Mouse (Mus musculus) right cerebral cortex, postnatal 25 days (tissue): Measurements from ENCODE around the gene Xirp2.
"Not testable (repeated sequence)": the region's sequence is repeated elsewhere in the genome, so short reads cannot be mapped to it uniquely, and the experiment has no call there.

Experiments
- DNase-seq: peaks from one replicate; pipeline ENCODE4 v3.0.0; 2022

Gene Xirp2

DNA sequence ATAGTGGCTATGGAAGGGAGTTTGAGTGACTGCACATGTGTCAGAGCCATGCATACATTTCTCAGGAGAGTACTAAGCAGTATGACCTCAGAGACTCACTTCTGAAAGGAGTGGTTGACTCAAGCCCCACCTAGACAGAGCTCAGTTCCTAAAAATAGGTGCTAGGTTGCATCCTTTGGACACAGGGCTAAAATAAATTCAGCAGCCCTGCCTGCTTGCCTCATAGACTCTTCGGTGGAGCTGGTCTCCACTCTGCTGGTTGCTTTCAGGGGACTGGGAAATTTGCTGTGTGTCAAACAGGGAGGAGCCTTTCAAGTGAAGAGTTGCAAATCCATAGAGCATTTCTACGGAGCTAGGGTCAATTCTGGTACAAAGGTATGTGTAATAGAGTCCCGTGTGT, at the start of gene Xirp2:
Gene Xirp2 (plus strand): TSS at position 223 of the 400 bp plus-strand sequence.
- no peak for DNase-seq

DNA sequence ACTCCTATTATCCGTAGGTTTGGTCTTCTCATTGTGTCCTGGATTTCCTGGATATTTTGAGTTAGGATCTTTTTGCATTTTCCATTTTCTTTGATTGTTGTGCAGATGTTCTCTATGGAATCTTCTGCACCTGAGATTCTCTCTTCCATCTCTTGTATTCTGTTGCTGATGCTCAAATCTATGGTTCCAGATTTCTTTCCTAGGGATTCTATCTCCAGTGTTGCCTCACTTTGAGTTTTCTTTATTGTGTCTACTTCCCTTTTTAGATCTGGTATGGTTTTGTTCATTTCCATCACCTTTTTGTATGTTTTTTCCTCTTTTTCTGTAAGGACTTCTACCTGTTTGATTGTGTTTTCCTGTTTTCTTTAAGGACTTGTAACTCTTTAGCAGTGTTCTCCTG, 32.4 kb upstream of the Xirp2 start, which contains the start of gene Gm21830:
Gene Gm21830 (plus strand): TSS at position 301 of the 400 bp plus-strand sequence.
- DNase-seq: not testable (repeated sequence)

DNA sequence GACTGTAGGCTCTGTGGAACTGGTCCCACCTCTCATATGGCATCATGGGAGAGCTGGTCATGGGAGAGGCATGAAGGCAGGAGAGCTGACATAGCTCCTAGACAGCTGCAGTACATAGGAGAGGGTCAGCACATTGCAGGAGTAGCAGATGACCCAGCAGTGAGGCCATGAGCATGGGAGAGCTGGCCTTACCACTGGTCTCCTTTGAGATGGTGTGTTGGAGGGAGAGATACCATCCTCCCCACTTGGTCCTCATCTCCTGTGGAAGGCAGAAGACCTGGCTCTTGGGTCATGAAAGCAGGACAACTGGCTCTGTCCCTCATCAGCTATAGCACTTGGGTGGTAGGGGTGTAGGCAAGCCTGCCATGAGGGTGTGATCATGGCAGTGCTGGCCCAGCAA, 24.9 kb upstream of the Xirp2 start:
- no peak for DNase-seq

DNA sequence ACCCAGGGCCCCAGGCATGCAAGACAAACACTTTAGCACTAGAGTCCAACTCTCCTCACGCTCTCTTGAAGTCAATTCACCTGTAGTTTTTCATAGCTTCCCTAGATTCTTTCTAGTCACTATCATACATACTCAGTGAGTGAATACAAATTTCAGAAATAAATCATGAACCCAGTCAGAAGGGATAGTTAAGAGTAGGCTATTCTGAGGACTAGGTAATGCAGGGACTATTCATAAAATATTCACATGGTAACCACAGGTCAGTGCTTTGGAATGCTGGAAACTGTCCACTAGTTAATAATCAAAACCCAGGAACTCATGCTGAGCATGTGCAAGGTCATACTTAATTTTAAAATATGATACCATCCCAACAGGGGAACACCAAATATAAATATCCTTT, 23.0 kb upstream of the Xirp2 start:
- DNase-seq: no peak

DNA sequence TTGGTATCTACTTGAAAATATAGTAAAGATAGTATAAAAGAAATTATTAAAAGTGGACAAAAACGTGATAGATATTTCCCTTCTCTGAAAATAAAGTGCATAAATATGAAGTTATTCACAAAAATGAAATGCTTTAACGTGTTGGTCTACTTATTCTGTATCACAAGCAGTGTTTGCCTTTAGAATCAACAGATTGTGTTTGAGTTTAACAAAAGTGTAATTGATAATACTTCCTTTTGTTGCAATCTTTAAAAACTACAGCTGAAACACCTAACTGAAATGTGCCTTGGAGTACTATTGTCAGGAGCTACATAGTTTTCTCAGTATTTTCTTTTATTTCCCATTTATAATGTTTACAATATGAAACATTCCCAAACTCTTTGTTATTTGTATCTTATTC, 12.7 kb upstream of the Xirp2 start, which contains the start of gene Gm26727:
Gene Gm26727 (minus strand): TSS at position 101 of the 400 bp plus-strand sequence.
- no peak for DNase-seq

DNA sequence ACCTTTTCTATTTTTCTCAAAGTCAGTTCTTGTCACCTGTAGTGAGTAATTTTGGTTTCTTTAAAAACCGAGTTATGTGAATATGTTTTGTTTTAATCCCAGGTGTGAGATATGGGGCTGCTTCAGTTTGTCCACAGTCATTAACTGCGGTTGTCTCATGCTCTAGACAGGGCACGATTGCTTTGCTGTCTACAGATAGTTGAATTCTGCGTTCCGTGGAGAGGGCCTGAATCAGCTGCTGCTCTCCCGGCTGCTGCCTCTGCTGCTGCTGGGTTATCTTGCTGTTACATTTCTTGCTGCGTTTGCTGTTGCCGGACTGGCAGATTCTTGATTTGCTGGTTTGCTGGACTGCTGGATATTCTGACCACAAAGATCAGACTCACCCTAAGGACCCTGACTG, 7.5 kb upstream of the Xirp2 start:
- DNase-seq: no peak

DNA sequence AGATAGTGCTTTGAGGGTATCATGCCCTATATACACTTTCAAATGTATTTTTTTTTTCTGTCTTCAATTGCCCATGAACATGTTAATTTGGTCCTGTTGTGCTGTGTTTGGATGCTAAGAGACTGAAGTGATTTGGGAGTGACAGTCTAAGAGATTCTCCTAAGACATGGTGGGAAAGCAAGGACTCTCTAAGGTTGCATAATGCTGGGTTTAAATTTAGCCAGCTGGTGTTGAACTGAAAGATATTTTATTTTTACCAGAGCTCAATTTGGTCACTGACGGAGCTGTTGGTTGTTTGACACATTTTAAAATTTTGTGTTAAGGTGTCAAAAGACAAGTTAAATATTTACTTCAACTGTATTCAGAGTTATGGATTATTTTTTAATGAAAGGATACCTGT, 970 bp downstream of the Xirp2 start:
- no peak for DNase-seq

DNA sequence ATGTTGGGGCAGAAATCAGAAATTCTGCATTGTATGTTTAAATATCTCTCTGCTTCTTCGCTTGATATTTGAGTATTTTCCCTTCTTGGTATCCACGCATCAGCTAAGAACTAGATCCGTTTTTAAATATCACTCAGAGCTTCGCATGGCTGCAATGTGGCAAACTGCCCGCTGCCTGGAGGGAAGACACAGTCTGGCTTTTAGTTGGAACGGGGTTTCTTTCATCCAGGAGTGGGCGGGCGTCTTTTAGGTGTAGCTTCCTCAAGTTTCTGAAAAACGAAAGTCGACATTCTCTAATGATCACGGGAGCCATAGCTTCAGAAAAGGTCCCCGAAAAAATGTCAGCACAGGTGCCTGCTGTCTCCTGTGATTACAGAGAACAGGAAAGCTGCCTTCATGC, 1.4 kb downstream of the Xirp2 start:
- DNase-seq: peak; percentile 37

DNA sequence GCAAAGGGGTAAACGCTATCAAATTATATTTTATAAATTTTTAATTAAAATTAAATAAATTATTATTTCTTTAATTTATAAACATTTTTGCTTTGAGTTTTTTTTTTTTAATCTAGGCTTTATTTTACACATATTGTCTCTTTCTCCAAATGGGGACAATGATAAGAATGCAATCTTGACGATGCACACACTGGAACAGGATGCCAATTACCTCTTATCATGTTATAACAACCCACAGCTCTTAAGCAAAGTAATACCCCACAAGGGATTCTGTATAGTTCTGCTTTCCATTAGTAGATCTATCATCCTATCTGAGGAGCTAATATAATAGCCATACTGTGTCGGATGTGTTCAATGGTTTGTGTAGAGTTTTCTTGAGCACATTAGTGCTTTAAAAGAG, 15.1 kb downstream of the Xirp2 start:
- DNase-seq: no peak

DNA sequence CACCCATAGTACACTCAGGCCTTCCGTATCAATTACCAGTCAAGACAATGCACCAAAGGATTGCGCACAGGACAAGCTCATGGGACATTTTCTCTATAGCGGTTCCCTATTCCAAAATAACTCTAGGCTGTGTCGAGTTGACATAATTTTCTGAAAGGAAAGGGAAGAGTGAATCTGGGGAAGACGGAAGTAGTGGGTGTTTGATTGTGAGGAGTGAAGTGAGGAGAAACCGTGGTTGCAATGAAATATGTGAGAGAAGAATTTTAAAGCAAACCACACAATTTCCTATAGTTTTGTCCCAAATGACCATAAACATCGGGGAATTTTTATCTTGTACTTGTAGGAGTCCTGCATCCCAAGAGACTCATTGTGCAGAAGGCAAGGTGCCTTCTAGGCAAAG, 21.2 kb downstream of the Xirp2 start:
- DNase-seq: no peak

DNA sequence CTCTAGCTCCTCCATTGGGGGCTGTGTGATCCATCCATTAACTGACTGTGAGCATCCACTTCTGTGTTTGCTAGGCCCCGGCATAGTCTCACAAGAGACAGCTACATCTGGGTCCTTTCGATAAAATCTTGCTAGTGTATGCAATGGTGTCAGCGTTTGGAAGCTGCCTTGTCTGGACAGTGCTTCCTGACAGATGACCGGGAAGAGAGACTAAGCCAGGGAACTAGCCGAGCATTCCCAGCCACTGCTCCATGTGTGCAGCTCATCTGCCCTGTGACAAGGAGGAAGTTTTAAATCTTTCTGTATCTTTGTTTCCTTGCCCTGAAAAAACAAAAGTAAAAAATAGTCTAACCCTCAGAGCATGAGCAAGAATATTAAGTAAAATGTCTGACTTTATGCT, 24.2 kb downstream of the Xirp2 start:
- DNase-seq: not testable (repeated sequence)

DNA sequence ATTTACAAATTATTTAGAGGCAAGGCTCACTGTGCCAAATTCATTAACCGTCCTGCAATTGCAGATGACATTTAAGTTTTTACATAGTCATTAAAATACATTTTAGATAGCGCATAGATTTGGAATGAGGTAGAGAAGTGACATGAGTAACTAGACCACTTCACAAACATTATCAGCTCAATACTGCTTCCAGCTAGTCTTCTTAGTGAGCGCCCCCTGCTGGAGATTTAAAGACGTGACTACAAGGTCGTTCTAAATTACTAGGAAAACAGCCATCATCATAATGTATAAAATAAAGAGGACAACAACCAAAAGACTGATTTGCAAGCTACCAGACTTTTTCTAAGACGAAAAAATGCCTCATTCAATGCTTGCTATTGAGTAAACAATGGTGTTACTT, 32.0 kb downstream of the Xirp2 start:
- DNase-seq: no peak

DNA sequence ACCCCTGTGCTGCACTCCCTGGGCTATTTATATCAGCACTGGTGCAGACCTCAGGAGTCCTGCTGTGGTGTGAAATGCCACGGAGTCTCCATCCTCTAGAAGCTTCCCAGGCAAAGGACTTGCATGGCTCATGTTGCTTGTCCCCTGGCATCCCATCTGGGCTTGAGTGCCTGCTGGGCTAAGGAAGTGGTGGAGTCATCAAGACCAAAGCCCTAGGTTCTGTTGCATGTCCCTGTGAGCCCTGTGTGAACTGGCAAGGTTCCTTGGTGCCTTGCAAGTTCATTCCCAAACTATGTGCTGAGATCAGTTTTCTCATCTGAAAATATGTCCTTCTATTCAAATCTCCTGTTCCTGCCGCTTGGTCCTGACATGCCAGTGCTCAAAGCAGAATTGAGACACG, 35.2 kb downstream of the Xirp2 start:
- DNase-seq: no peak

DNA sequence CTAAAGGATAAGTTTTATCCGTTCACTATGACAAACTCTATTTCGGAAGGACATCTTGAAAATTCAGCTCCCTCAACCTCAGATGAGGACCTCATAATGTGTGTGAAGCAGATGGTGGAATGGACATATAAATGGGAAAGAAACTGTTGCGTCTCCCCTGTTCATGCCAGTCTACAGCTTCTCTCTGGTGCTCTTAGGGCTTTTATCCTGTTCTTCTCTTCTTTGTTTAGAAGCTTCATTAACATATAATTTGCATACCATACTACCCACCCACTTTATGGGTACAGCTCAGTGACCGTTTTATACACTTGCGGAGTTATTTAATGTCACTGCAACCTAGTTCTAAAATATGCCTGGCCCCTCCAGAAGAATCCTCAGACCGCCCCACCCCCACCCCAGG, 40.9 kb downstream of the Xirp2 start:
- no peak for DNase-seq

DNA sequence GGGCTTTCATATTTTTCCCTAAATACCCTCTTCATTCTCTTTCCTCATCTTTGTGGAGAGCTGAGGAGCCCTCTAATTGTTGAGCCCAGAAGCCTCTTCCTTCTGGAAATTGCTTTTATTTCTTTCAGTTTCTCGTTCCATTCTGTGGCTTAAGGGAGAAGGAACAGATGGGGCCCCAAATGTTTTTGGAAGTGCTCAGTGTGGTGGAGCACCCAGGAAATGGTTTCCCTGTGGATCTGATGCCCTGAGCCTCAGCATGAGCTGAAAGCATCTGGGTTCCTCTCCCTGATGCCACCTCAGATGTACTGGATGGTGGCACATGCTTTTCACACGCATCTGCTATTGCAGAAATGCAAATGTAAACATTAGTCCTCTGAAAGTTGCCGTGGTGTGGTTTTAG, 41.4 kb downstream of the Xirp2 start:
- DNase-seq: peak; percentile 38

DNA sequence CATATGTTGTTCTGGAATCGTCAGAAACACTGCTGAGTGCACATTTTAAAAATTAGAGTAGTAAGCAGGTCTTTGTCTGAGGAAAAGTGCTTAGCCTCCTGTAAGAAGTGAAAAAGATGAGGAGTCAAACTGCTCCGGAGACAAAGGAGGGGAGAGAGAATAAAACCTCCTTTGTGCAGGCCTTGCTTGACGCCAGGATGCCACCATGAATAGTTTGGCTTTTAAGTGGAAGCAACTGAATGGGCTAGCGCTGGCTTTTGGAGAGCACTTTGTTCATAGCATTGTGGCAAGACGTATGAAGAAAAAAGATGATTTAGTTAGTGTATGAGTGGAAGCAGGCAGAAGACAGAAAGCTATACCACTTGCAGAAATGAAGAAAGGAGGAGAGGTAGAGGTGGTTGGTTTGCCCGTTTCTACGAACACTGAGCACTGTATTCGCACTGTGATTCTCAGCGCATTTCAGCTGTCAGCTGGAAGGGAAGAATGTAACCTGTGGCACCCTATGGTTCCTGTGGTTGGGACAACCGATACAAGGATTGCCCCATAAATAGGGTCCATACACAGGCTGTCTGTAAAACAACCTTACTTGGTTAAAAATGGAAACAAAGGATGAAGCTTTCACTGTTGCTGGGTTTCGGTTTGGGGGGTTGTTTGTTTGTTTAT, 42.8 kb downstream of the Xirp2 start:
- DNase-seq: no peak

DNA sequence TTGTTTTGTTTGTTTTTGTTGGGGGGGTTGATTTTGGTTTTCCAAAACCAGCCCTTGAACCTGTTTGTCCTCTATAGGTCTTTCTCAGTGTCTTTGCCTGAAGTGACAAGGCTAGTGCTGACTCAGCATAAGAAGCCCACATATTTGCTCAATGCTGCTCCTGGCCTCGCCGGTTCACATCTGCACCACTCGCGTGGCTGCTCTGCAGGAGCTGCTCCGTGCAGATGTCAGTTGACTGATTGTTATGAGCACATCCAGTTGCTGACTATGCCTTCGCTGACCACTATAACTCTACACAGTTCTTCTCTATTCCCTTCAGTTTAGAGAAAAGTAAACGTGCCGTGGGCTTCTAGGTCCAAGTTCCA, 43.3 kb downstream of the Xirp2 start:
- DNase-seq: no peak

DNA sequence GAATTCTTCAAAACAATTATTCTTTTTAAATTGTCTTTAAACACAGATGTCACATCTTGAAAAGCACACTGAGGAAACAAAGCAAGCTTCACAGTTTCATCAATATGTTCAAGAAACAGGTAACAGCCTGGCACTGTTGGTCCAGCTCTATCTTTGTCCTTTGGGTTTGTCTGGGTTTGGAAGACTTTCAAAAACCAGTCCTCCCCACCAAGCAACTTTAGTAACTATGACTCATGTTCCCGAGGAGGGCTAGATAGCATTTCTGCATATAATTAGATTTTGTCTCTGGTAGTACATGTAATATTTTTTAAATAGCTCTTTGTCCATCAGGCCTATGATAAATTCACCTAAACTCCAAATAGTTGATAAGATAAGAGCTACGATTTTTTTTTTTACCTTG, 59.7 kb downstream of the Xirp2 start:
- no peak for DNase-seq

DNA sequence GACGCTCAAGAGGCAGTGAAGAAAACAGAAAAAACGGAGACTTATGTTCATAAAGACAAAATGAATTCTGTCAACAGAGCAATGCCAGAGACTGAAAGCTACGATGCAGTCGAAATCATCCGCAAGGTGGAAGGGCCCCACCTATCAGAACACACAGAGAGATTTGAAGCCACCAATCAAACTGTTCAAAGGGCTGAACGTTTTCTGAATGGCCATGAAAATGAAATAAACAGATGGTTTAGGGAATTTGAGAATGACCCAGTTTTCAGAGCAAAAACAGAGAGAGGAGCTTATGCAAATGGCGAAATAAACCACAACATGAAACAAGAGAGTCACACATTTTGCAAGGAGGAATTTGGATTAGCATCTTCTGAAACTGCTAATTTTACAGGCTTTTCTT, 70.6 kb downstream of the Xirp2 start:
- peak; percentile 8 for DNase-seq

DNA sequence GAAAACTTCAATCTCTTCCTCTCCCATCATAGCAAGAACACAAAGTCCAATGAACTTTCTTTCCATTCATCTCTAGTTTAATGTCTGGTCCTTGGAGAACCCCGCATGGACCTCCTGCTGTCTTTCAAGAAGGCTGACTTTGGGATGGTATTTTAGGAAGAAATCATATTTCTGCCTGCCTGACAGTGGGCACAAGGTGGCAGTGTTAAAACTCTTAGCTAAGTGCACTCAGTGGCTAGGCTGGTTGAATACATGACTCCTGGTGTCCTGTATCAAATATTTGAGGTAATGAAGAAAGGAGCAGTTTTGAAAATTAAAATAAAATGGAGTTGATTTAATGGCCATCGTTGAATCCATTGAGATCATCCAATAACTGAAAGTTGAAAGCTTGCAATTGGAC, 89.5 kb downstream of the Xirp2 start:
- no peak for DNase-seq

DNA sequence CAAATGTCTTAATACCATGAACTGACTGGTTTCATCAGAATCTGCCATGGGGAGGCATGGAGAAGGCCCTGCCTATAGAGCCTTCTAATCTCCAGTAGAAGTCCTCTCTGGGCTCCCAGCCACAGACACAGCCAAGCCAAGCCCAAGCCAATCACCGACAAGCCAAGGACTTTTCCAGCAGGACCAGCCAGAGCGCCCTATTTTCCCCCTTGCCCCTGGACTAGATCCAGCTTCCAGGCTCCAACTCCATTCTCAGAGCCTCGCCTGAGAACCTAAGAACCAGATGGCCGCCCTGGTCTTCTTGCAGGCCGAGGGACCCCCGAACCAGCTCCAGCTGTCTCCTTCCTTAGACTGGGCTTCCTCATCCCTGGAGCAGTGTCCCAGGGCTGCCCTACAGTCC, 93.6 kb downstream of the Xirp2 start:
- no peak for DNase-seq

DNA sequence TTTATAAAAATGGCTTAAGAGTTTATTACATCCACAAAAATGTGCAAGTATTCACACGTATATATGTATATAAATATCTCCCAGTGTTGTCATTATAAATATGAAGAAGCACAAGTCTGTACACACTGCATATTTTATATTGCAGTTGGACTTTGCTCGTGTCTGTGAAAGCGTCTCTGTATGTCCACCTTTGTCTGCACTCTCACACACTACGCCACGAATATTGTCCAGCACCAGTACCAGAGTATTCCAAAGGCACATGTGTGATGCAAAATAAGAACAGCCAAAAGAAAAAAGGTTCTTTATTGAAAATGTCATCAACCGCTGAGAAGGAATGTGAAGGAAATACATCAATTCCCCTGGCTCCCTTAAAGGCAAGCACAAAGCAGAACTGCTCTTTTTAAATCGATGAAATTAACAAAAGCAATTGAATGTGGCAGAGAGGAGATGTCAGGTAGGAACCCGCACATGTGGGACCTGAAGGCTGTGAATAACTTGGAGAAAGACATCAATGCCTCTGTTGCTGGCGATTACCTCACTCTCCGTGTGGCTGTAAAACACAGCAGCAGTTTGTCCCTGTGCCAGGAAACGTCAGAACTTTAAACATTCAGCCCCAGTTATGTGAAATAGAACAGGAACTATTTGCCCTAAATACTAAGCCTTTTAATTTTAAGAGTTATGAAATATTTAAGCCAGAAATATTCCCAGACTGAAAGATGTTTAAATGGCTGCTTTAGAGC, 96.3 kb downstream of the Xirp2 start:
- no peak for DNase-seq

DNA sequence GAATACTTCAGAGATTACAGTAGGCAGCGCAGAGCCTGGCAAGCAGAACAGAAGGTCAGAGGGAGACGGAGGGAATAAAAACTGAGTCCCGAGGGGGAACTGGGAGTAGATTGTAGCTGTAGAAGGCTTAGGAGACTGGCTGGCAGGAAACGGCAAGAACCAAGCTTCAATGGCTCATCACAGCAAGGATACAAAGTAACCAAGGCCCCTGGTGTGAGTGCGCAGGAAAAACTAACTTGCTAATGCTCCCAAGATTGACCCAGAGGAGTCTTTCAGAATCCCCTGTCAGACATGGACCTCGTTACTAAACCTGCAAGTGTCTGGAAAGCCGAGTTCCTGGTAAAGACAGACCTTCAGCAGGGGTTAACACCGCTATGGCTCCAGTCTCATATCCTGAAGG, 98.6 kb downstream of the Xirp2 start:
- no peak for DNase-seq

DNA sequence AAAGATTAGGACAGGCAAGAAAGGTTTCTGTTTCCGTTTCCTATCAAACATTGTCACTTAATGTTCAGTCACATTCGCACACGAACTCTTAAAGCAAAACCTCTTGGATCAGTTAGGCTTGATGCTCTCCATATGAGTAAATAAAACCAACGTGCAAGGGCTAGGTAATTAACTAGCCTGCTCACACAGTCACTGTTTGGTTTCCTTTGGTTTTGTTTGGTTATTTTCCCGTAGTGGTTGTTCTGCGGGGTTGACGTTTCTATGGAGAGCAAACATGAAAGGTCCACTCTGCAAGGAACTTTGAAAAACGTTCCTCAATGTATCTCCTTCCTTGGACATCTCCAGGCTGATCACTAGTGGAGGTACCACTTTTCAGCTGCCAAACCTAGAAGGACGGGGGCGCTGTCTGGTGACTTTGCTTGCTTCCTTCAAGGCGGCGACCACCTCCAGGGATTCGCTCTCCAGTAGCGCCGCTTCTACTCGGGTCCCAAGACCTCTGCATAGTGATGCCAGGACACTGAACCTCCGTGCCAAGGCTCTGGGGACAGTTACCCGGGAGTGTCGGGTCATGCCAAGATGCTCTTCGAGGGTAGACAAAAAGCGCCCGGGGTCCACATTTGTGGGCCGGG, 119.2 kb downstream of the Xirp2 start:
- DNase-seq: peak; percentile 67
